Mouse (Mus musculus): ENCODE measurements around the gene Cdc25b. TPM values are rescaled to one million over a fixed set of nuclear protein-coding genes. Genes with fewer than 3 reads are reported as not detected.
A peak's percentile ranks its signal among the peaks of the same experiment; 100 is the strongest.

The Cdc25b gene
- total and polyA plus RNA-seq, 3 experiments = 11.6 to 24.0 (median 21.3) TPM

DNA sequence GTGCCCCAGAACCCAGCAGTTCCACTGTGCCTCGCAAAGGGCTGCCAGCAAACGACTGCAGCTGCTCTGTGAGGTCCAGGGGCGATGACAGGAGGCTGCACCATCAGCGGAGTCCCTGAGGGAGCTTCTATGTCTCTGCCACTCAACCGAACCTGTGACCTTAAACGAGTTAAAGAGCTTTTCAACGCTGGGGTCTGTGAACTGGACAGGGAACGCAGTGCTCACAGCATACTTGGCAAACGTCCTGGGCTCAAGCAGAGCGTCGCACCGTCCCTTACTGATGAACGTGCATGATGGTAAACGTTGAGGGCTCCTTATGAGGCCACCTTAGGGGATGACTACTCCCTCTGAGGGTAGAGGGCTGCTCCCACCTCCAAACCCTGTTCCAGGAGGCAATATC lies 406 bp upstream of the Cdc25b start:
- Histone ChIP-seq H3K36me3 (replicated peaks in 1 of 2; ENCODE audit: control insufficient read depth in 1 of 2, insufficient read depth in 1 of 2, low read length in 1 of 2) (peaks cover 0 to 4% of the 10 kb centered on the region in 2 experiments), H3K4me1 (ENCODE audit: control insufficient read depth in 1 of 2, insufficient read depth in 2 of 2) (peaks cover 20 to 45% of the 10 kb centered on the region in 2 experiments), H3K27ac (ENCODE audit: insufficient read depth, low read depth) (no peak overlapping the region), H3K27me3 (replicated peaks) (peaks cover 4% of the 10 kb centered on the region), H3K9ac (ENCODE audit: insufficient read depth, low read depth) (peak overlapping the region; percentile 6; the same call in 1 of the 2 replicates), H3K4me3 (replicated peaks in 1 of 3; ENCODE audit: low read depth in 2 of 3, low read length in 2 of 3, poor library complexity in 1 of 3) (peak overlapping the region; percentile 40 to 78 (median 42)), H3K9me3 (replicated peaks; ENCODE audit: low read length) (no peaks in the 10 kb centered on the region), H3K4me2 (ENCODE audit: insufficient read depth, low read depth, poor library complexity, severe bottlenecking) (peak overlapping the region; percentile 93), H3K79me2 (replicated peaks; ENCODE audit: control insufficient read depth, extremely low read depth, insufficient read depth, poor library complexity, severe bottlenecking) (no peaks in the 10 kb centered on the region)
- no peak for DNase-seq (ENCODE audit: extremely low read depth)
- in situ Hi-C loops (cut with MboI; ENCODE audit: low pct_ligation_motif_present, low pct_unique_long_range_greater_than_20kb, low sequenced_read_pairs) = no loop called here
- dilution Hi-C loops (cut with MboI; ENCODE audit: extremely low pct_ligation_motif_present, extremely low pct_unique_long_range_greater_than_20kb, low sequenced_read_pairs) = no loop called here
- TF ChIP-seq NELFE (IDR thresholded peaks at IDR 0.05; ENCODE audit: low read depth, low read length) = peak; percentile 37; the same call in 1 of the 2 replicates
- TF ChIP-seq BHLHE40 (IDR thresholded peaks at IDR 0.05; ENCODE audit: low read depth, low read length) = no peak
- peak; percentile 50 for TF ChIP-seq MXI1 (IDR thresholded peaks at IDR 0.05; ENCODE audit: low read depth, low read length)
- peak; percentile 73 for TF ChIP-seq MAX (IDR thresholded peaks at IDR 0.05; ENCODE audit: low read length)

- Histone ChIP-seq H3K36me3 (replicated peaks in 1 of 2; ENCODE audit: control insufficient read depth in 1 of 2, insufficient read depth in 1 of 2, low read length in 1 of 2) (peaks cover 2 to 12% of the 10 kb centered on the region in 2 experiments), H3K4me3 (replicated peaks in 1 of 3; ENCODE audit: low read depth in 2 of 3, low read length in 2 of 3, poor library complexity in 1 of 3) (peak overlapping the region; percentile 46 to 82 (median 78)), H3K4me2 (ENCODE audit: insufficient read depth, low read depth, poor library complexity, severe bottlenecking) (peak overlapping the region; percentile 64), H3K27ac (ENCODE audit: insufficient read depth, low read depth) (no peak overlapping the region), H3K9ac (ENCODE audit: insufficient read depth, low read depth) (peak overlapping the region; percentile 65; the same call in 1 of the 2 replicates), H3K9me3 (replicated peaks; ENCODE audit: low read length) (no peaks in the 10 kb centered on the region), H3K4me1 (ENCODE audit: control insufficient read depth in 1 of 2, insufficient read depth in 2 of 2) (peaks cover 23 to 54% of the 10 kb centered on the region in 2 experiments), H3K27me3 (replicated peaks) (peaks cover 4% of the 10 kb centered on the region), H3K79me2 (replicated peaks; ENCODE audit: control insufficient read depth, extremely low read depth, insufficient read depth, poor library complexity, severe bottlenecking) (no peaks in the 10 kb centered on the region)
- dilution Hi-C loops (cut with MboI; ENCODE audit: extremely low pct_ligation_motif_present, extremely low pct_unique_long_range_greater_than_20kb, low sequenced_read_pairs) = no loop called here
- in situ Hi-C loops (cut with MboI; ENCODE audit: low pct_ligation_motif_present, low pct_unique_long_range_greater_than_20kb, low sequenced_read_pairs) = no loop called here
- DNase-seq (ENCODE audit: extremely low read depth) = no peak
- TF ChIP-seq CHD1 (IDR thresholded peaks at IDR 0.05; ENCODE audit: low read depth, low read length) = no peak
- no peak for TF ChIP-seq ELF1 (IDR thresholded peaks at IDR 0.05; ENCODE audit: low read depth, low read length)
- TF ChIP-seq USF1 (IDR thresholded peaks at IDR 0.05; ENCODE audit: low read depth, low read length) = no peak
- TF ChIP-seq TBP (conservative IDR thresholded peaks at IDR 0.05; ENCODE audit: low read depth, low read length) = no peak
- TF ChIP-seq RCOR1 (conservative IDR thresholded peaks at IDR 0.05; ENCODE audit: low read depth, low read length) = no peak
- no peak for TF ChIP-seq RAD21 (IDR thresholded peaks at IDR 0.05; ENCODE audit: low read depth, low read length)
- TF ChIP-seq MAX (IDR thresholded peaks at IDR 0.05; ENCODE audit: low read length) = no peak
- no peak for TF ChIP-seq POLR2A (IDR thresholded peaks at IDR 0.05; ENCODE audit: low read depth, low read length)
- TF ChIP-seq BHLHE40 (IDR thresholded peaks at IDR 0.05; ENCODE audit: low read depth, low read length) = no peak
- TF ChIP-seq USF2 (conservative IDR thresholded peaks at IDR 0.05; ENCODE audit: low read depth, low read length) = no peak
- no peak for TF ChIP-seq CHD2 (IDR thresholded peaks at IDR 0.05; ENCODE audit: low read length)
- TF ChIP-seq MYC (IDR thresholded peaks at IDR 0.05; ENCODE audit: low read depth, low read length) = no peak
- no peak for TF ChIP-seq EP300 (IDR thresholded peaks at IDR 0.05; ENCODE audit: low read length)
- TF ChIP-seq SIN3A (IDR thresholded peaks at IDR 0.05; ENCODE audit: low read length) = no peak
- no peak for TF ChIP-seq ZNF384 (IDR thresholded peaks at IDR 0.05; ENCODE audit: low read depth, low read length)
- TF ChIP-seq NELFE (IDR thresholded peaks at IDR 0.05; ENCODE audit: low read depth, low read length) = no peak
- no peak for TF ChIP-seq SMC3 (IDR thresholded peaks at IDR 0.05; ENCODE audit: low read depth, low read length)
- no peak for TF ChIP-seq IRF4 (IDR thresholded peaks at IDR 0.05; ENCODE audit: low read depth, low read length)
- no peak for TF ChIP-seq ZC3H11A (IDR thresholded peaks at IDR 0.05; ENCODE audit: low read depth, low read length)
These were observed 813 bp downstream of the Cdc25b start for GRCm38 (mm10) chr2:131187602-131187922.
